1 mouse cellular context compared by ENCODE assay signal in genomic region chr11:74637971-74638790, GRCm38 (mm10).
A peak's percentile ranks its signal among the peaks of the same experiment; 100 is the strongest.
TF ChIP-seq lines count a peak whose summit lies in the region.

No protein-coding gene starts in this region.

TF ChIP-seq in CH12.LX, 34 proteins besides CTCF, POLR2A, EP300 and RAD21 (continued from another document):
- TF ChIP-seq BHLHE40 (IDR thresholded peaks at IDR 0.05; ENCODE audit: low read depth, low read length) (peak; percentile 53; the same call in 1 of the 2 replicates), E2F4 (IDR thresholded peaks at IDR 0.05; ENCODE audit: insufficient replicate concordance, low read depth, low read length) (no peak), JUND (conservative IDR thresholded peaks at IDR 0.05; ENCODE audit: low read depth, low read length) (no peak), MAX (IDR thresholded peaks at IDR 0.05; ENCODE audit: low read length) (peak; percentile 60; the same call in 1 of the 2 replicates), CHD2 (IDR thresholded peaks at IDR 0.05; ENCODE audit: low read length) (no peak), CHD1 (IDR thresholded peaks at IDR 0.05; ENCODE audit: low read depth, low read length) (no peak), ZMIZ1 (IDR thresholded peaks at IDR 0.05; ENCODE audit: low read depth, low read length) (no peak), ZC3H11A (IDR thresholded peaks at IDR 0.05; ENCODE audit: low read depth, low read length) (no peak), MAZ (IDR thresholded peaks at IDR 0.05; ENCODE audit: low read depth, low read length) (no peak), JUN (IDR thresholded peaks at IDR 0.05; ENCODE audit: insufficient read depth, low read depth, low read length) (no peak), SIN3A (IDR thresholded peaks at IDR 0.05; ENCODE audit: low read length) (peak; percentile 52), NELFE (IDR thresholded peaks at IDR 0.05; ENCODE audit: low read depth, low read length) (peak; percentile 37; the same call in 1 of the 2 replicates), MXI1 (IDR thresholded peaks at IDR 0.05; ENCODE audit: low read depth, low read length) (peak; percentile 56), MAFK (IDR thresholded peaks at IDR 0.05; ENCODE audit: insufficient replicate concordance, low read length) (no peak), RCOR1 (conservative IDR thresholded peaks at IDR 0.05; ENCODE audit: low read depth, low read length) (no peak), PAX5 (IDR thresholded peaks at IDR 0.05; ENCODE audit: low read length) (no peak), SMC3 (IDR thresholded peaks at IDR 0.05; ENCODE audit: low read depth, low read length) (peak; percentile 69), UBTF (IDR thresholded peaks at IDR 0.05; ENCODE audit: low read depth, low read length) (peak; percentile 99), TBP (conservative IDR thresholded peaks at IDR 0.05; ENCODE audit: low read depth, low read length) (0 out of 2 replicates have a peak, but pooled peaks have one; percentile 17), GABPA (IDR thresholded peaks at IDR 0.05; ENCODE audit: insufficient replicate concordance, low read depth, low read length) (no peak), KAT2A (IDR thresholded peaks at IDR 0.05; ENCODE audit: insufficient replicate concordance, low read length) (no peak), ELF1 (IDR thresholded peaks at IDR 0.05; ENCODE audit: low read depth, low read length) (peak; percentile 41), POLR2AphosphoS2 (IDR thresholded peaks at IDR 0.05; ENCODE audit: low read depth, low read length) (no peak), USF2 (conservative IDR thresholded peaks at IDR 0.05; ENCODE audit: low read depth, low read length) (no peak), HCFC1 (IDR thresholded peaks at IDR 0.05; ENCODE audit: low read depth, low read length) (no peak), NRF1 (IDR thresholded peaks at IDR 0.05; ENCODE audit: low read depth, low read length) (peak; percentile 67), USF1 (IDR thresholded peaks at IDR 0.05; ENCODE audit: low read depth, low read length) (no peak), ZKSCAN1 (IDR thresholded peaks at IDR 0.05; ENCODE audit: borderline replicate concordance, low read depth, low read length) (no peak), ZNF384 (IDR thresholded peaks at IDR 0.05; ENCODE audit: low read depth, low read length) (no peak), ETS1 (conservative IDR thresholded peaks at IDR 0.05; ENCODE audit: low read depth, low read length) (no peak), MYC (IDR thresholded peaks at IDR 0.05; ENCODE audit: low read depth, low read length) (no peak), TCF12 (IDR thresholded peaks at IDR 0.05; ENCODE audit: low read depth, low read length) (peak; percentile 59)
